Mouse (Mus musculus): ENCODE data around the gene Xrcc3. TPM values are rescaled to one million over a fixed set of nuclear protein-coding genes. Genes with fewer than 3 reads are reported as not detected.
A peak's percentile ranks its signal among the peaks of the same experiment; 100 is the strongest.

Gene Xrcc3
- polyA plus RNA-seq (2015; fragmentation: Nextera tagmentation; extraction: Ambion mirVana) = 6.9 and 9.9 TPM in 2 replicates

GRCm38 (mm10) chr12:111813766-111814617 is at the start of gene Xrcc3, which contains the start of gene Zfyve21:
Gene Xrcc3, minus strand, starts transcription at chr12:111813873.
Gene Zfyve21, plus strand, starts transcription at chr12:111814170.
- Histone ChIP-seq H3K27ac (ENCODE audit: low read length) (peak within 1 kb of the TSS; percentile 96), H3K9me3 (replicated peaks; ENCODE audit: control insufficient read depth, low read length) (no peaks in the 10 kb centered on the region), H3K4me3 (replicated peaks; ENCODE audit: low read length) (peak within 1 kb of the TSS; percentile 86), H3K36me3 (ENCODE audit: control insufficient read depth, insufficient read depth, low read length) (no peaks in the 10 kb centered on the region), H3K9ac (ENCODE audit: low read length) (peak within 1 kb of the TSS; percentile 90), H3K4me1 (ENCODE audit: control insufficient read depth, insufficient read depth, low read length) (peaks cover 60% of the 10 kb centered on the region), H3K27me3 (ENCODE audit: control insufficient read depth, insufficient read depth, low read length) (no peaks in the 10 kb centered on the region), H3K4me2 (ENCODE audit: low read depth, low read length) (peak within 1 kb of the TSS; percentile 81)
- under 1% methylated on average over 87 of the region's 87 CpGs for WGBS
- ATAC-seq (ENCODE audit: insufficient read depth, low FRiP score) = peak; percentile 97

- WGBS = 95% methylated on average over 2 of the region's 2 CpGs
- no peak for ATAC-seq (ENCODE audit: insufficient read depth, low FRiP score)
- peaks cover 3% of the 10 kb centered on the region; the same call in 1 of the 2 replicates for H3K36me3 ChIP-seq (ENCODE audit: control insufficient read depth, insufficient read depth, low read length)
Measured at GRCm38 (mm10) chr12:111855448-111855847, 41.8 kb upstream of the Xrcc3 start.

GRCm38 (mm10) chr12:111853546-111853945 is 39.9 kb upstream of the Xrcc3 start:
- no peak for ATAC-seq (ENCODE audit: insufficient read depth, low FRiP score)
- Histone ChIP-seq H3K4me1 (ENCODE audit: control insufficient read depth, insufficient read depth, low read length) (0 out of 2 replicates have a peak, but pooled peaks cover 3% of the 10 kb centered on the region), H3K4me2 (ENCODE audit: low read depth, low read length) (no peak overlapping the region), H3K27me3 (ENCODE audit: control insufficient read depth, insufficient read depth, low read length) (no peaks in the 10 kb centered on the region), H3K4me3 (replicated peaks; ENCODE audit: low read length) (no peak overlapping the region), H3K9ac (ENCODE audit: low read length) (no peak overlapping the region), H3K36me3 (ENCODE audit: control insufficient read depth, insufficient read depth, low read length) (peaks cover 3% of the 10 kb centered on the region; the same call in 1 of the 2 replicates), H3K9me3 (replicated peaks; ENCODE audit: control insufficient read depth, low read length) (no peaks in the 10 kb centered on the region), H3K27ac (ENCODE audit: low read length) (no peak overlapping the region)
- 55% methylated on average over 4 of the region's 4 CpGs for WGBS

More at GRCm38 (mm10) chr12:111855448-111855847, 41.8 kb upstream of the Xrcc3 start:
- no peak overlapping the region for H3K4me3 ChIP-seq (replicated peaks; ENCODE audit: low read length)
- 0 out of 2 replicates have a peak, but pooled peaks cover 3% of the 10 kb centered on the region for H3K4me1 ChIP-seq (ENCODE audit: control insufficient read depth, insufficient read depth, low read length)
- H3K9ac ChIP-seq (ENCODE audit: low read length) = no peak overlapping the region
- H3K27ac ChIP-seq (ENCODE audit: low read length) = no peak overlapping the region
- H3K9me3 ChIP-seq (replicated peaks; ENCODE audit: control insufficient read depth, low read length) = no peaks in the 10 kb centered on the region
- no peaks in the 10 kb centered on the region for H3K27me3 ChIP-seq (ENCODE audit: control insufficient read depth, insufficient read depth, low read length)
- H3K4me2 ChIP-seq (ENCODE audit: low read depth, low read length) = no peak overlapping the region

GRCm38 (mm10) chr12:111853011-111853436 is 39.4 kb upstream of the Xrcc3 start:
- H3K27me3 ChIP-seq (ENCODE audit: control insufficient read depth, insufficient read depth, low read length) = no peaks in the 10 kb centered on the region
- ATAC-seq (ENCODE audit: insufficient read depth, low FRiP score) = no peak
- peaks cover 3% of the 10 kb centered on the region; the same call in 1 of the 2 replicates for H3K36me3 ChIP-seq (ENCODE audit: control insufficient read depth, insufficient read depth, low read length)
- H3K9ac ChIP-seq (ENCODE audit: low read length) = no peak overlapping the region
- H3K4me3 ChIP-seq (replicated peaks; ENCODE audit: low read length) = no peak overlapping the region
- no peak overlapping the region for H3K27ac ChIP-seq (ENCODE audit: low read length)
- 0 out of 2 replicates have a peak, but pooled peaks cover 3% of the 10 kb centered on the region for H3K4me1 ChIP-seq (ENCODE audit: control insufficient read depth, insufficient read depth, low read length)
- H3K4me2 ChIP-seq (ENCODE audit: low read depth, low read length) = no peak overlapping the region
- H3K9me3 ChIP-seq (replicated peaks; ENCODE audit: control insufficient read depth, low read length) = no peaks in the 10 kb centered on the region
- 56% methylated on average over 10 of the region's 10 CpGs for WGBS

- no peak for ATAC-seq (ENCODE audit: insufficient read depth, low FRiP score)
- H3K9me3 ChIP-seq (replicated peaks; ENCODE audit: control insufficient read depth, low read length) = no peaks in the 10 kb centered on the region
- WGBS = 74% methylated on average over 5 of the region's 5 CpGs
- peaks cover 3% of the 10 kb centered on the region; the same call in 1 of the 2 replicates for H3K36me3 ChIP-seq (ENCODE audit: control insufficient read depth, insufficient read depth, low read length)
- H3K4me3 ChIP-seq (replicated peaks; ENCODE audit: low read length) = no peak overlapping the region
- H3K27me3 ChIP-seq (ENCODE audit: control insufficient read depth, insufficient read depth, low read length) = no peaks in the 10 kb centered on the region
- no peak overlapping the region for H3K9ac ChIP-seq (ENCODE audit: low read length)
- no peak overlapping the region for H3K4me2 ChIP-seq (ENCODE audit: low read depth, low read length)
- no peak overlapping the region for H3K27ac ChIP-seq (ENCODE audit: low read length)
- 0 out of 2 replicates have a peak, but pooled peaks cover 3% of the 10 kb centered on the region for H3K4me1 ChIP-seq (ENCODE audit: control insufficient read depth, insufficient read depth, low read length)
Measured at GRCm38 (mm10) chr12:111851745-111852144, 38.1 kb upstream of the Xrcc3 start.

- 54% methylated on average over 2 of the region's 2 CpGs for WGBS
- no peak overlapping the region for H3K4me2 ChIP-seq (ENCODE audit: low read depth, low read length)
Measured at GRCm38 (mm10) chr12:111851235-111851634, 37.6 kb upstream of the Xrcc3 start.

GRCm38 (mm10) chr12:111848300-111848798 is 34.7 kb upstream of the Xrcc3 start:
- Histone ChIP-seq H3K36me3 (ENCODE audit: control insufficient read depth, insufficient read depth, low read length) (no peaks in the 10 kb centered on the region), H3K4me2 (ENCODE audit: low read depth, low read length) (no peak overlapping the region), H3K4me1 (ENCODE audit: control insufficient read depth, insufficient read depth, low read length) (0 out of 2 replicates have a peak, but pooled peaks cover 3% of the 10 kb centered on the region), H3K9ac (ENCODE audit: low read length) (no peak overlapping the region), H3K9me3 (replicated peaks; ENCODE audit: control insufficient read depth, low read length) (no peaks in the 10 kb centered on the region), H3K27ac (ENCODE audit: low read length) (no peak overlapping the region), H3K27me3 (ENCODE audit: control insufficient read depth, insufficient read depth, low read length) (no peaks in the 10 kb centered on the region), H3K4me3 (replicated peaks; ENCODE audit: low read length) (no peak overlapping the region)
- no peak for ATAC-seq (ENCODE audit: insufficient read depth, low FRiP score)
- 72% methylated on average over 9 of the region's 9 CpGs for WGBS

More at GRCm38 (mm10) chr12:111851235-111851634, 37.6 kb upstream of the Xrcc3 start:
- Histone ChIP-seq H3K9me3 (replicated peaks; ENCODE audit: control insufficient read depth, low read length) (no peaks in the 10 kb centered on the region), H3K27me3 (ENCODE audit: control insufficient read depth, insufficient read depth, low read length) (no peaks in the 10 kb centered on the region), H3K4me1 (ENCODE audit: control insufficient read depth, insufficient read depth, low read length) (0 out of 2 replicates have a peak, but pooled peaks cover 3% of the 10 kb centered on the region), H3K36me3 (ENCODE audit: control insufficient read depth, insufficient read depth, low read length) (peaks cover 3% of the 10 kb centered on the region; the same call in 1 of the 2 replicates), H3K27ac (ENCODE audit: low read length) (no peak overlapping the region), H3K9ac (ENCODE audit: low read length) (no peak overlapping the region), H3K4me3 (replicated peaks; ENCODE audit: low read length) (no peak overlapping the region)
- no peak for ATAC-seq (ENCODE audit: insufficient read depth, low FRiP score)

GRCm38 (mm10) chr12:111846815-111847214 is 33.1 kb upstream of the Xrcc3 start:
- Histone ChIP-seq H3K27ac (ENCODE audit: low read length) (no peak overlapping the region), H3K4me1 (ENCODE audit: control insufficient read depth, insufficient read depth, low read length) (no peaks in the 10 kb centered on the region), H3K4me2 (ENCODE audit: low read depth, low read length) (no peak overlapping the region), H3K36me3 (ENCODE audit: control insufficient read depth, insufficient read depth, low read length) (no peaks in the 10 kb centered on the region), H3K9ac (ENCODE audit: low read length) (no peak overlapping the region), H3K27me3 (ENCODE audit: control insufficient read depth, insufficient read depth, low read length) (no peaks in the 10 kb centered on the region), H3K9me3 (replicated peaks; ENCODE audit: control insufficient read depth, low read length) (no peaks in the 10 kb centered on the region), H3K4me3 (replicated peaks; ENCODE audit: low read length) (no peak overlapping the region)
- no peak for ATAC-seq (ENCODE audit: insufficient read depth, low FRiP score)
- WGBS = 69% methylated on average over 10 of the region's 10 CpGs

GRCm38 (mm10) chr12:111845953-111846352 is 32.3 kb upstream of the Xrcc3 start:
- Histone ChIP-seq H3K4me1 (ENCODE audit: control insufficient read depth, insufficient read depth, low read length) (no peaks in the 10 kb centered on the region), H3K9ac (ENCODE audit: low read length) (no peak overlapping the region), H3K27me3 (ENCODE audit: control insufficient read depth, insufficient read depth, low read length) (no peaks in the 10 kb centered on the region), H3K9me3 (replicated peaks; ENCODE audit: control insufficient read depth, low read length) (no peaks in the 10 kb centered on the region), H3K36me3 (ENCODE audit: control insufficient read depth, insufficient read depth, low read length) (no peaks in the 10 kb centered on the region), H3K27ac (ENCODE audit: low read length) (no peak overlapping the region), H3K4me3 (replicated peaks; ENCODE audit: low read length) (no peak overlapping the region), H3K4me2 (ENCODE audit: low read depth, low read length) (no peak overlapping the region)
- WGBS = 86% methylated on average over 4 of the region's 4 CpGs
- no peak for ATAC-seq (ENCODE audit: insufficient read depth, low FRiP score)

All from stomach, embryonic 16.5 days (tissue).